Mouse (Mus musculus): Measurements from ENCODE around the gene Mllt3.

DNA sequence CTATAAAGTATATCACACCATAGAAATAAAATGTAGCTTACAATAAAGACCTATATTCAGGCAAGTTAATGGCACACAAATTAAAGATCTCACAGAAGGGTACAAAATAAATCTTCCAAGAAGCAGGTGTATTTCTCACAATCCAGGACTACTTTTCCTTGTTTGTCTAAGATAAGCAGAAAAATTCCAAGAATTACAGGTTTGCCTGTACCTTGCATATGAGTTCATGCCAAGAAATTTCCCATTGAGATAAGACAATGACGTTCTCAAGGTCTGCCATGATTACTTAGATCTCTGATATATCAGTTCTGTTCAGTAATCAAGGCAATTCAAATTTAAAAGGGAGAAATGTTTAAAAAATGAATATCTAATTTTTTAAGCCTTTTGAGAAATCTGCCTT, 272.9 kb downstream of the Mllt3 start:
- no peak for TF ChIP-seq CTCF (IDR thresholded peaks at IDR 0.05; ENCODE audit: low read depth)
- TF ChIP-seq EP300 (IDR thresholded peaks at IDR 0.05; ENCODE audit: low read depth) = no peak
